In genomic region chr11:82762286-82762829, GRCm38 (mm10) we compare ENCODE assay signal across 15 mouse cellular contexts. TPM values are rescaled to one million over a fixed set of nuclear protein-coding genes. Genes with fewer than 3 reads are reported as not detected.
A peak's percentile ranks its signal among the peaks of the same experiment; 100 is the strongest.
DNase-seq lines count a peak whose midpoint lies in the region; ATAC-seq and TF ChIP-seq lines count a peak whose summit lies in the region.
"Had no signal": no experiment of that assay in that cellular context is flagged by ENCODE, and none has a peak within 500 bp of the region (broad histone marks: within the 10 kb centered on the region; RNA-seq: fewer than 3 reads in every experiment).

No protein-coding gene starts in this region.

- peaks cover 23% of the 10 kb centered on the region for H3K79me2 ChIP-seq in MEL (ENCODE audit: control insufficient read depth, insufficient read depth, low read length, poor library complexity)

- no peak for TF ChIP-seq POLR2A in MEL (IDR thresholded peaks at IDR 0.05; ENCODE audit: control insufficient read depth in 1 of 2, insufficient read depth in 1 of 2, low read depth in 1 of 2, low read length in 2 of 2, poor library complexity in 1 of 2)

- TF ChIP-seq EP300 in heart, postnatal 0 days (IDR thresholded peaks at IDR 0.05; ENCODE audit: low read depth), result no peak
- no peak for TF ChIP-seq EP300 in MEL (IDR thresholded peaks at IDR 0.05; ENCODE audit: low read depth in 1 of 2, low read length in 2 of 2)
- no peak for TF ChIP-seq EP300 in stomach, postnatal 0 days (optimal IDR thresholded peaks at IDR 0.05)

- no peak for ATAC-seq in heart, postnatal 0 days (ENCODE audit: insufficient read depth, low read depth)
- ATAC-seq in midbrain, postnatal 0 days (ENCODE audit: low FRiP score), result no peak
- ATAC-seq in midbrain, embryonic 15.5 days (replicated peaks), result no peak
- ATAC-seq in stomach, postnatal 0 days (ENCODE audit: low FRiP score, low TSS enrichment), result no peak

- TF ChIP-seq CTCF in heart, postnatal 0 days (IDR thresholded peaks at IDR 0.05; ENCODE audit: low read depth), result peak; percentile 11
- peak; percentile 50 for TF ChIP-seq CTCF in midbrain, postnatal 0 days (IDR thresholded peaks at IDR 0.05)
- TF ChIP-seq CTCF in MEL (IDR thresholded peaks at IDR 0.05 in 2 of 3, conservative IDR thresholded peaks at IDR 0.05 in 1 of 3; ENCODE audit: control insufficient read depth in 1 of 3, insufficient read depth in 1 of 3, low read depth in 2 of 3, low read length in 3 of 3, poor library complexity in 1 of 3, severe bottlenecking in 1 of 3), result peak; percentile 36 to 72 (median 46); a peak in 5 of 6 replicates
- peak; percentile 51 for TF ChIP-seq CTCF in stomach, postnatal 0 days (IDR thresholded peaks at IDR 0.05; ENCODE audit: low read depth)

- no peaks in the 10 kb centered on the region for H3K9me3 ChIP-seq in heart, postnatal 0 days (replicated peaks; ENCODE audit: control insufficient read depth, low read length)
- H3K9me3 ChIP-seq in midbrain, postnatal 0 days (ENCODE audit: low read length), result no peaks in the 10 kb centered on the region
- no peaks in the 10 kb centered on the region for H3K9me3 ChIP-seq in midbrain, embryonic 15.5 days
- H3K9me3 ChIP-seq in MEL (replicated peaks; ENCODE audit: insufficient read depth, low read length), result no peaks in the 10 kb centered on the region
- no peaks in the 10 kb centered on the region for H3K9me3 ChIP-seq in stomach, postnatal 0 days (ENCODE audit: control insufficient read depth, low read length)
- H3K9me3 ChIP-seq: forebrain, embryonic 10.5 days; hindbrain, embryonic 15.5 days; neural tube, embryonic 15.5 days had no signal

- H3K27ac ChIP-seq in heart, postnatal 0 days (ENCODE audit: low read depth), result no peak overlapping the region
- no peak overlapping the region for H3K27ac ChIP-seq in midbrain, postnatal 0 days (ENCODE audit: low read depth, low read length)
- no peak overlapping the region for H3K27ac ChIP-seq in midbrain, embryonic 15.5 days
- no peak overlapping the region for H3K27ac ChIP-seq in MEL (ENCODE audit: control insufficient read depth, low read depth, low read length)
- no peak overlapping the region for H3K27ac ChIP-seq in stomach, postnatal 0 days (replicated peaks)
- H3K27ac ChIP-seq: forebrain, embryonic 10.5 days had no signal

- H3K4me2 ChIP-seq in heart, postnatal 0 days (ENCODE audit: low read depth, low read length), result no peak overlapping the region
- H3K4me2 ChIP-seq in midbrain, postnatal 0 days (ENCODE audit: low read depth, low read length, poor library complexity, severe bottlenecking), result no peak overlapping the region
- no peak overlapping the region for H3K4me2 ChIP-seq in midbrain, embryonic 15.5 days
- no peak overlapping the region for H3K4me2 ChIP-seq in stomach, postnatal 0 days (replicated peaks; ENCODE audit: low read depth)

- TF ChIP-seq RAD21 in MEL (IDR thresholded peaks at IDR 0.05; ENCODE audit: low read depth, low read length), result peak; percentile 40

- no peak overlapping the region for H3K4me3 ChIP-seq in heart, postnatal 0 days (ENCODE audit: low read depth, low read length)
- H3K4me3 ChIP-seq in midbrain, postnatal 0 days (ENCODE audit: low read depth, low read length), result no peak overlapping the region
- no peak overlapping the region for H3K4me3 ChIP-seq in midbrain, embryonic 15.5 days
- no peak overlapping the region; a peak in 1 of 4 replicates for H3K4me3 ChIP-seq in MEL (ENCODE audit: control insufficient read depth in 1 of 2, insufficient read depth in 1 of 2, low read depth in 2 of 2, low read length in 2 of 2)
- no peak overlapping the region for H3K4me3 ChIP-seq in stomach, postnatal 0 days (ENCODE audit: low read depth, low read length)

- H3K36me3 ChIP-seq in heart, postnatal 0 days (replicated peaks; ENCODE audit: control insufficient read depth, insufficient read depth, low read length), result no peaks in the 10 kb centered on the region
- no peaks in the 10 kb centered on the region for H3K36me3 ChIP-seq in midbrain, postnatal 0 days (ENCODE audit: insufficient read depth, low read length)
- no peaks in the 10 kb centered on the region for H3K36me3 ChIP-seq in midbrain, embryonic 15.5 days (replicated peaks)
- H3K36me3 ChIP-seq in MEL (ENCODE audit: control insufficient read depth in 1 of 2, insufficient read depth in 2 of 2, low read length in 2 of 2), result peaks cover 0 to 22% of the 10 kb centered on the region in 2 experiments; a peak in 2 of 4 replicates
- H3K36me3 ChIP-seq in stomach, postnatal 0 days (ENCODE audit: control insufficient read depth, insufficient read depth, low read length), result no peaks in the 10 kb centered on the region
- H3K36me3 ChIP-seq: hindbrain, embryonic 15.5 days; neural tube, embryonic 15.5 days had no signal

- H3K9ac ChIP-seq in heart, postnatal 0 days (replicated peaks; ENCODE audit: low read depth, low read length), result no peak overlapping the region
- H3K9ac ChIP-seq in midbrain, postnatal 0 days (replicated peaks; ENCODE audit: low read length, poor library complexity, severe bottlenecking), result no peak overlapping the region
- H3K9ac ChIP-seq in midbrain, embryonic 15.5 days, result no peak overlapping the region
- peak overlapping the region; percentile 77; the same call in 1 of the 2 replicates for H3K9ac ChIP-seq in MEL (ENCODE audit: control insufficient read depth, low read depth, low read length, poor library complexity, severe bottlenecking)
- H3K9ac ChIP-seq in stomach, postnatal 0 days (ENCODE audit: low read length), result no peak overlapping the region

- H3K27me3 ChIP-seq in heart, postnatal 0 days (ENCODE audit: control insufficient read depth, insufficient read depth, low read length), result no peaks in the 10 kb centered on the region
- no peaks in the 10 kb centered on the region for H3K27me3 ChIP-seq in midbrain, postnatal 0 days (ENCODE audit: insufficient read depth, low read length)
- peaks cover 3% of the 10 kb centered on the region; the same call in 1 of the 2 replicates for H3K27me3 ChIP-seq in midbrain, embryonic 15.5 days (replicated peaks)
- no peaks in the 10 kb centered on the region for H3K27me3 ChIP-seq in MEL (ENCODE audit: control insufficient read depth in 1 of 2, insufficient read depth in 2 of 2, low read length in 2 of 2)
- no peaks in the 10 kb centered on the region for H3K27me3 ChIP-seq in stomach, postnatal 0 days (ENCODE audit: control insufficient read depth, insufficient read depth, low read length)
- H3K27me3 ChIP-seq: hindbrain, embryonic 15.5 days had no signal

- H3K4me1 ChIP-seq in heart, postnatal 0 days (ENCODE audit: control insufficient read depth, insufficient read depth), result peaks cover 20% of the 10 kb centered on the region
- peaks cover 11% of the 10 kb centered on the region; the same call in 1 of the 2 replicates for H3K4me1 ChIP-seq in midbrain, postnatal 0 days (ENCODE audit: insufficient read depth, low read length)
- peaks cover 26% of the 10 kb centered on the region for H3K4me1 ChIP-seq in midbrain, embryonic 15.5 days
- peaks cover 5 to 15% of the 10 kb centered on the region in 2 experiments for H3K4me1 ChIP-seq in MEL (ENCODE audit: control insufficient read depth in 1 of 2, insufficient read depth in 2 of 2, low read length in 2 of 2)
- 0 out of 2 replicates have a peak, but pooled peaks cover 4% of the 10 kb centered on the region for H3K4me1 ChIP-seq in stomach, postnatal 0 days (replicated peaks; ENCODE audit: control insufficient read depth, insufficient read depth)

- DNase-seq in heart, postnatal 0 days (ENCODE audit: low spot score), result no peak
- DNase-seq in heart, adult 8-10 months (ENCODE audit: low spot score), result no peak
- DNase-seq in midbrain, postnatal 0 days (ENCODE audit: low spot score), result no peak
- peak; percentile 52 for DNase-seq in MEL (ENCODE audit: low read depth, low spot score)
- no peak for DNase-seq in stomach, postnatal 0 days (ENCODE audit: low spot score)
- DNase-seq in thymus, postnatal 36 days, result no peak
- no peak for DNase-seq in left cerebral cortex, adult 9 months (ENCODE audit: low spot score in 2 of 2)
- DNase-seq: adrenal gland, postnatal 10 days; cerebellum, adult 2 months; kidney, adult 9 months; liver had no signal

- 82% methylated on average over 6 of the region's 6 CpGs for WGBS in heart, postnatal 0 days
- WGBS in midbrain, postnatal 0 days, result 86% methylated on average over 6 of the region's 6 CpGs
- WGBS in midbrain, embryonic 15.5 days, result 85% methylated on average over 6 of the region's 6 CpGs
- WGBS in stomach, postnatal 0 days, result 90% methylated on average over 6 of the region's 6 CpGs

RNA-seq across cellular contexts. Expression of gene Cct6b, which starts 1.8 kb away (rescaled TPM):
- total RNA-seq in heart, postnatal 0 days (2014; rRNA removed; ENCODE audit: low replicate concordance), result not detected in 2 replicates
- polyA plus RNA-seq in heart, postnatal 0 days (2015; fragmentation: Nextera tagmentation; extraction: Ambion mirVana), result 0.25 and 0.32 TPM in 2 replicates
- under 1 TPM; 0.19 to 0.28 (median 0.27) TPM for total RNA-seq in heart, adult 8-10 months (2022)
- total RNA-seq in midbrain, postnatal 0 days (2014; rRNA removed), result 0.24 TPM in 1 of 2 replicates, not detected in the other
- polyA plus RNA-seq in midbrain, postnatal 0 days (2015; fragmentation: Nextera tagmentation; extraction: Ambion mirVana), result 0.25 and 0.44 TPM in 2 replicates
- 0.11 and 0.56 TPM in 2 replicates for polyA plus RNA-seq in midbrain, embryonic 15.5 days (2015; fragmentation: Nextera tagmentation; extraction: Ambion mirVana)
- total RNA-seq in MEL (2012; rRNA removed), result 0.31 and 0.33 TPM in 2 replicates
- under 1 TPM in 1 of 2 experiments, not detected in 1; 0.21 TPM for polyA plus RNA-seq in MEL (2012; ENCODE audit: insufficient read depth in 1 of 2, insufficient read length in 2 of 2, low read depth in 1 of 2, low replicate concordance in 2 of 2, missing spikeins in 1 of 2)
- polyA plus RNA-seq in stomach, postnatal 0 days (2015; fragmentation: Nextera tagmentation; extraction: Ambion mirVana), result 0.23 and 0.29 TPM in 2 replicates

RNA-seq across cellular contexts. Expression of gene Zfp830, which starts 1.8 kb away (rescaled TPM):
- total RNA-seq in heart, postnatal 0 days (2014; rRNA removed; ENCODE audit: low replicate concordance), result 4.1 and 11.4 TPM in 2 replicates
- polyA plus RNA-seq in heart, postnatal 0 days (2015; fragmentation: Nextera tagmentation; extraction: Ambion mirVana), result 21.7 and 23.9 TPM in 2 replicates
- total RNA-seq in heart, adult 8-10 months (2022), result 10 to 100 TPM; 12.4 to 13.9 (median 13.1) TPM
- total RNA-seq in midbrain, postnatal 0 days (2014; rRNA removed), result 15.7 and 18.7 TPM in 2 replicates
- 17.4 and 17.9 TPM in 2 replicates for polyA plus RNA-seq in midbrain, postnatal 0 days (2015; fragmentation: Nextera tagmentation; extraction: Ambion mirVana)
- 28.3 and 31.9 TPM in 2 replicates for polyA plus RNA-seq in midbrain, embryonic 15.5 days (2015; fragmentation: Nextera tagmentation; extraction: Ambion mirVana)
- 40.7 and 51.4 TPM in 2 replicates for total RNA-seq in MEL (2012; rRNA removed)
- 10 to 100 TPM in 1 of 2 experiments, not detected in 1; 43.4 TPM for polyA plus RNA-seq in MEL (2012; ENCODE audit: insufficient read depth in 1 of 2, insufficient read length in 2 of 2, low read depth in 1 of 2, low replicate concordance in 2 of 2, missing spikeins in 1 of 2)
- 19.2 and 19.6 TPM in 2 replicates for polyA plus RNA-seq in stomach, postnatal 0 days (2015; fragmentation: Nextera tagmentation; extraction: Ambion mirVana)

RNA-seq across cellular contexts. Expression of gene Lig3, which starts 18.6 kb away (rescaled TPM):
- 24.7 and 34.8 TPM in 2 replicates for total RNA-seq in heart, postnatal 0 days (2014; rRNA removed; ENCODE audit: low replicate concordance)
- polyA plus RNA-seq in heart, postnatal 0 days (2015; fragmentation: Nextera tagmentation; extraction: Ambion mirVana), result 11.3 and 12.1 TPM in 2 replicates
- total RNA-seq in heart, adult 8-10 months (2022), result 10 to 100 TPM; 13.7 to 16.8 (median 16.6) TPM
- total RNA-seq in midbrain, postnatal 0 days (2014; rRNA removed), result 39.2 and 44.4 TPM in 2 replicates
- polyA plus RNA-seq in midbrain, postnatal 0 days (2015; fragmentation: Nextera tagmentation; extraction: Ambion mirVana), result 14.2 and 16.4 TPM in 2 replicates
- 27.4 and 29.1 TPM in 2 replicates for polyA plus RNA-seq in midbrain, embryonic 15.5 days (2015; fragmentation: Nextera tagmentation; extraction: Ambion mirVana)
- total RNA-seq in MEL (2012; rRNA removed), result 48.5 and 54.0 TPM in 2 replicates
- polyA plus RNA-seq in MEL (2012; ENCODE audit: insufficient read depth in 1 of 2, insufficient read length in 2 of 2, low read depth in 1 of 2, low replicate concordance in 2 of 2, missing spikeins in 1 of 2), result 10 to 100 TPM in 1 of 2 experiments, not detected in 1; 89.2 TPM
- polyA plus RNA-seq in stomach, postnatal 0 days (2015; fragmentation: Nextera tagmentation; extraction: Ambion mirVana), result 13.4 and 13.7 TPM in 2 replicates
